Mouse (Mus musculus) left cerebral cortex, postnatal 36 days (tissue): ENCODE measurements at regions not wholly inside any gene's neighbourhood (a gene's known extent, or its start where the extent isn't known, plus 50 kb on each side); places are given as distances from the start of the nearest gene placed in this dataset.
"Not testable (repeated sequence)": the region's sequence is repeated elsewhere in the genome, so short reads cannot be mapped to it uniquely, and the experiment has no call there.

Experiments
- DNase-seq, 2 experiments: peaks; one replicate each; pipeline ENCODE4 v3.0.0; 2021 to 2022; ENCODE audit warnings: low spot score in 2 of 2, mixed read lengths in 1 of 2
- intact Hi-C: fragments of 180-260 bp; cut with DNase I; formaldehyde crosslinking; loops from one replicate; pipeline ENCODE4 v1.15.1; 2025

DNA sequence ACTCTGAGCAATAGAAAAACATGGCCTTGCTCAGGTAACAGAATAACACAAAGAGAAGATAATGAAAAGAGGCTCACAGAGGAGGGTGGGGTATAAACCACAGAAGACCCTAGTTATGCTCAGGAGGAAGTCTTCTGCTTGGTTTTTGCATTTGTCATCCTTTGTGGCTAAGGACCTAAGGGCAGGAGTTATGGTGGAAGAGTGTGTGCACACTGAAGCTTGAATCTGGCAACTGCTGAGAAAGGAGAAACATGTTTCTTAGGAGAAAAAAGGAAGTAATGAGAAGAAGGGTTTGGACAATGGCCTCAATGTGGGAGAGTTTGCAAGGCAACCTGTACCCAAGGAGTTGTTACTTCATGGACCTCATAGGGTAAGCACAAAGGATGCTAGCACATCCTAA, 106.8 kb upstream of the Nyap2 start:
- intact Hi-C loops, result no loop called here
- no peak for DNase-seq

DNA sequence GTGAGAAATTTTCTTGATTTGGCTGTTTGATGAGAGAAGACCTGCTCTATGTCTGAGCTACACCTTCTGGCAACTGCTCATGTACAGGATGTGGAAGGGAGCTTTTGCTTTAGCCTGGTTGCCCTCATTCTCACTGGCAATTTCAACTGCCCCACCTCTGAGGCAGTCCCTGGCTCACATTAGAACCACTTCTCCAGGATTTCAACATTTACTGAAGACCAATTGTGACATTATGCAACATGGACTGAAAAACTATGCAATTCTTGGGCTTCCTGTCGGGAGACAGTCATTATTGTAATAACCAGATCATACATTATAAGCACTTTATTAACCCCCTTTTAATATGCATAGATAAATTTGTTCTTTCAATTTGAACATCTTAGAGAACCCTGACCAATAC, 107.6 kb upstream of the Nyap2 start:
- intact Hi-C loops, result no loop called here
- no peak for DNase-seq

DNA sequence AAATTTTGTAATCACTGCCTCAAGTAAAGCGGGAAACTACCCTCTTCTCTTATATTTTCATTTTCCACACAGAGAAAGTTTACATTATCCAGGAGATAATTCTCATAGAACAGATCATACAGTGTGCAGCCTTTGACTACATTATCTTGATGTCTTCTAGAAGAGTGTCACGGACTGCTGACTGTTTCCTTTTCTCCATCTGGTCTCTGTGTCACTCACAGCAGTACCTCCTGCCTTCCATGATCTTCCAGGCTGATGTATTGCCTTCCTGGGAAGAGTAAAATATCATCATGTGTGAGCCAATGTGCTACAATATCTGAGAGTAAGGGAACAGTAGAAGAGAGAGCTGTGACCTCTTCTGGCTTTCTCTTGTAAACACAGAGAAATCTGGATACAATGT, 111.0 kb upstream of the Nyap2 start:
- intact Hi-C loops, result no loop called here
- no peak for DNase-seq

DNA sequence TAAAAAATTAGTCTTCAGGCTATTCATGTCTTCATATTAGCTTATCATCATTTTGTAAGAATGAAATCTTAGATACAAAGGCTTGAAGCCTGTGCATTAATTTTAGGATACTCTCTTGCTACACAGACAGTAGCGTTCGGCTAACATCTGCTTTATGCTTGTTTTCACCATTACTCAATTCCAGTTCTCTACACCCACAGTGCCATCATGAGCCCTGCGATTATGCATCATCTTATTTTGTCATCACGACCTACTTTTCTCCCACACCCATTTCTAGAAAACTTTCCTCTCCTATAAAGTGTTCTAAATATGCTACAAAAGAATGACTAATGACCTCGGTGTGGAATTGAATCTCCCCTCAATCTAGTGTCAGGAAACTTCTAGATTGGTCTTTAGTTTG, 112.4 kb upstream of the Nyap2 start:
- DNase-seq, result no peak
- intact Hi-C loops, result no loop called here

DNA sequence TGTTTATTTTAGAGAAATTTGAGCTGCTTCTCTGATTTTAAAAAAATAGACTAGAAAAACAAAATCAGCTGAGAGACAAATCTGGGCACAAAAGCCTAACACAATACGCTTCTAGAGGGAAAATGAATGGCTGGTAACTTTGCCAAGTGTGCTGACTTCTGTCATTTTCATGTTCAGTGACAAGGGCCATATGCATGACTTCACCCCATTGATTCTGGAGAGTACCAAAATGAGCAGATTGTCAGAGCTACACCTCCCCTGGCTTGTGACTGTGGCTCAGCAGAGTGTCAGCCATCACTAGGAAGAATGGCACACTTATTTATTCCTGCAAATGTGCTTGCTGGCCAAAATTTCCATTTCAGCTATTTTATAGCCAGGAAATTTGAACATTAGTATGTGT, 112.9 kb upstream of the Nyap2 start:
- intact Hi-C loops, result no loop called here
- DNase-seq, result no peak

DNA sequence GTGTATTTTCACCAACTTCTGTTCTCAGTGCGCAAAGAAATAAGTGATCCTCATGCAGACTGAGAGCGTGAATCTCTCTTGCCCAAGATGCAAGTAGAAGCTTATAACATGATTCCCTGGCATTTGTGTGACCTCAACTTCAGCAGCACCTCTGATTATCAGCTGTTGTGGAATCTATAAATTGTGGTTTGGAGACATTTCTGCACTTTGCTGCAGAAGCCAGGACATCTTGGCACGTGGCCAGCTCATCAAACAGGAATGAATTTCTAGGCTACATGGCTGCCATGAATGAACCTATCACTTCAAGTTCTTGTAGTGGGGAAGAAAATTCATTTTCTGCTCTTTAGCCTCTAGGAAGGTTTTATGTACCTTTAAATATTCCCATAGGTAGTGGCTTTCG, 126.3 kb upstream of the Nyap2 start:
- DNase-seq, result no peak
- intact Hi-C loops, result no loop called here

DNA sequence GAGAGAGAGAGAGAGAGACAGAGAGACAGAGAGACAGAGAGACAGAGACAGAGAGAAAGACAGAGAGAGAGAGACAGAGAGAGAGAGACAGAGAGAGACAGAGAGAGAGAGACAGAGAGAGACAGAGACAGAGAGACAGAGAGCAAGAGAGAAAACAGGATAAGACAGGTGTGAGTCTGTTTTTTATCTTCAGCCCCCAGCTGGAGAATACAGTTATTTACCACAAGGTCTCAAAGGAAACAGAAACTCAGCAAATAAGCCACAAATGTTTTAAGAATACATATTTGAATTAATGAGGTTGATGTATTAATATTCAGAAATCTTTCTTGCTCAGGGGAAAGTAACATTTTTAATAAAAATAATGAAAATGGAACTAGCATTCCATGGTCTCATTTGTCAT, 130.7 kb upstream of the Nyap2 start:
- intact Hi-C loops, DNase-seq: not testable (repeated sequence)

DNA sequence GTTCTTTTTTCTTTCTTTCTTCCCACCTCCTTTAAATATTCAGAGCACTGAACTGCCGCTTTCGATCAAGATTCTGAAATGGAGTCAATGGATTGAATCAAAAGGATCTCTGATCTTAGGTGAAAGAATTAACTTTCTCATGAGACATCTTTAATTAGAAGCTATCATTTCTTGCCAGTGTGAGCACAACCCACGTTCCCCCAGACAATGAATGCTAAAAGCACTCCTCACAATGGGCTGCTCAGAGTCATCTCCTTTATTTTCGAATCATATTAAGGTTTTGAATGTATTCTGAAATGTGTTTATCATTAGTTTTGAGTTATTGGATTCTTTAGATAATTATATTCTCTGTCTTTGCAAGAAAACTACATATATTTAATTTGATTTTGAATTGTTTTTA, 137.4 kb upstream of the Nyap2 start:
- no peak for DNase-seq
- intact Hi-C loops, result no loop called here

DNA sequence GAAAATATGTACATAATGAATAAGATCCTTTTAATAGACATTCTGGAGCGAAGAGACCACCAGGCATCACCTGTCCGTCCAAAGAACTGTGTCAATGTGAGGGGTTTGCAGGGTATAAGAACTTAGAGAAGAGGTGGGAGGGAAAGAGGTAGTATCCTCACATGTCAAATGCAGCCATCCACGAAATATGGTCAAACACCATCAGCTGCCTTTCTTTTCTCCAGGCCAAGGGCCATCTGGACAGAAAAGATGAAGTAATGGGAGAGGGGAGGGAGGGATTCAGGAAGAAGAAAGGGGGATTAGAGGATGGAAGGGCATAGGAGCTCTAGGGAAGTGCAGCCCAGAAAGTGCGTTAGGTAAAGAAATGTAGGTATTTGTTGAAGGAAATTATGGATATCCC, 141.0 kb upstream of the Dock10 start:
- no peak for DNase-seq
- intact Hi-C loops, result no loop called here

DNA sequence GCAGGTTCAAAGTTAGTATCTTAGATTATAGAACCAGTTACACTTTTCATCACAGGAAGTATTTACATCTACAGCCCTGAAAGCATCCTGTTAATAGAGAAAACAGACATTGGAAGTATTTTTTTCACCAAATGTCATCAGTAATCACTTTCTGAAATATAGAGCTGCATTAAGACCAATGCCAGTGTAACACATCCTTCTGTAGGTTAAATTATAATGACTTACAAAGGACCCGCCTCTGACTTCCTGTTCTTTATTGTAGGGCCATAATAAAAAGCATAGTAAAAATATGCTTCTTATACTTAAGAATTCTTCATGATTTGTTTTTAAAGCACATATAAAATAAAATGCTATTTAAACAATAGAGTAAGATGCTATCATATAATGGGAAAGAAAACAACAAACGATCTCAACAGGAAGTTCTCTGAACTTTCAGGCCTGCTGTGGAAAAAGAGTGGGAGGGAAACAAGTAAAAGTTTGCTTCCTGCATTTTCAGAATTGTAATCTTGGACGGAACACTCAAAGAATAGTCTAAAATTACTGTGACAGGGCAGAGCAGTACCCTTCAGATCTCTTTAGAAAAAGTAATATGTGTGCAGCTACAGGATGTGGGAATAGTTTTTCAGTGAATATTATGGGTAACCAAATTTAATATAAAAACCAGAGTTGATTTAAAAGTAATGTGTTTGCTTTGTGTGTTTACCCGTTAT, 116.0 kb upstream of the Dock10 start:
- DNase-seq, result no peak
- intact Hi-C loops, result no loop called here

DNA sequence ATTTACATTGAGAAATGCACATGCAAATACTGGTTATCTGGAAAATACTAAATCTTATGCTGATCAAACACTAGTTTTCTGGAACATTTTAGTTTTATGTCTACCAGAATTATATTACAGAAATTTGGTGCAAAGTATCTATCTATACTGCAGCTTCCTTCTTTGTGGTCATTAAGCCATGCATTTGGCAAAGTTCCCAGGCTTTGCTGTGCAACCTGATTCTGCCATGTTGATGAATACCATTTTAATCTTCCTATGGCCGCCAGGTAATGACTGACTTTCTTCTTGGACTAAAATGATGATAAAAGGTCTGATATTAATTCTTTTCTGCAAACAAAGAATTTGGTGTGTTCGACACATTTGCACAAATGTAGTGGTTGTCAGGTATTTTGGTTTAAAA, 115.3 kb upstream of the Dock10 start:
- DNase-seq, result no peak
- intact Hi-C loops, result no loop called here

DNA sequence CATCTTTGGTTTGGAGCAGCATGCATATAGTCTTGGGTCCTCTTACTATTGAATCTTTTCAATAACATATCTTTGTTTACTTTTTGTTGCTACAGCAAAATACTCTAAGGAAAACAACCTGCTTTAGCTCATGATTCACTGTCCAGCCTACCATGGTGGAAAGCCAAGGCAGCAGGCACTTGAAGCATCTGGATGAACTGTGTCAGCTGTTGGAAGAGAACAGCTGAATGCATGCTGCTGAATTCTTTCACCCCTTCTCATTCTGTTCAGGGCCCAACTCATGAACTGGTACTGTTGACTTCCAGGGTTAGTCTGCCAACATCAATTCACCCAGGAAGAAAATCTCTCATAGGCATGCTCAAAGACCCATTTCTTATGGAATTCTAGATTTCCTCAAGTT, 110.5 kb upstream of the Dock10 start:
- no peak for DNase-seq
- intact Hi-C loops, result no loop called here

DNA sequence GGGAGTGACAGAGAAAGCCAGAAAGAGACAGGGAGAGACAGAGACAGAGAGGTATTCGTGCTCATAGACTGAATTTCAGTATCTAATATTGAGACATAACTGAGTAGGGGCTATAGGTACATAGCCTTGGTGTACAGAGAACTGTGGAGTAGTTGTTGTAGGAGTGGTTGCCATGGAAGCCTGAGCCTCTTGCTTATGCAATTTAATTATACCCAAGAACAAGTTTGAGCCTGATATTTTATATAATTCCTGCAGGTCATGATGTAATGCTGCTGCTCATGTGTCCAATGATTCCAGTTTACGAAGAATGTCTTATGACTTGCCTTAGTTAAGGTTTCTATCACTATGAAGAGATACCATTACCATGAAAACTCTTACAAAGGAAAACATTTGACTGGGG, 98.7 kb upstream of the Dock10 start:
- intact Hi-C loops, result loop anchor here (10.0 kb wide), 1 partner anchor 318 kb away; no protein-coding TSS in a partner anchor

DNA sequence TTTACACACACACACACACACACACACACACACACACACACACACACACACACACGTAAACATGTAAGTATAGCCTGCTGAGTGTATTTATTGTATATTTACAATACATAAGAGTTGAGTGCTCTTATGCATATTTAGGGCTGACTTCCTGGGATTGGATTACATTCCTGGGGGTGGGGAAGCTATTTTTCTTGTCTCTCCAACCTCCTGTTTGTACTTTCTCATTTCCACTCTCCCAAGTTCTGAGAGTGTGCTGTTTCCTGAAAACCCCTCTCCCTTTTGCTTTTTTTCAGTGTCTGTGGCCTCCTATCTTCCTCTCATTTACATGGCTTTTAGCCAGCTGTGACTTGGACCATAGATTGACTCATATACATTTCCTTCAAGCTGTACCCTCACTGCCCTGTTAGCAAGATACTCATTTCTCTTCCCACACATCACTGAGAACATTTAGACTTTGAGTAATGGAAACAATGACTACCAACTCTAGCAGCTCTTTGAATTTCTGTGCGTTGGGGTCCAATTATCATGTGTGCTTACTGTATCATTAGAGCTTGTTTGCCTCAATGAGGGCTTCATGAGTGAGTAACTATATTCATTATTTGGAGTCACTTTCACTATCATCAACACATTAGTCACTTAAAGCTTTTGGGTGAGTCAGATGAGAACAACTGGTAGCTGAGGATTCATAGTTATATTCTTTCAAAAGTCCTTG, 96.8 kb upstream of the Dock10 start:
- DNase-seq, result no peak
- intact Hi-C loops, result loop anchor here (5.0 to 10.0 kb wide), 2 partner anchors 222 to 320 kb away; partner anchors contain the start of gene Nyap2

More for the DNA sequence above, 98.7 kb upstream of the Dock10 start:
- no peak for DNase-seq

DNA sequence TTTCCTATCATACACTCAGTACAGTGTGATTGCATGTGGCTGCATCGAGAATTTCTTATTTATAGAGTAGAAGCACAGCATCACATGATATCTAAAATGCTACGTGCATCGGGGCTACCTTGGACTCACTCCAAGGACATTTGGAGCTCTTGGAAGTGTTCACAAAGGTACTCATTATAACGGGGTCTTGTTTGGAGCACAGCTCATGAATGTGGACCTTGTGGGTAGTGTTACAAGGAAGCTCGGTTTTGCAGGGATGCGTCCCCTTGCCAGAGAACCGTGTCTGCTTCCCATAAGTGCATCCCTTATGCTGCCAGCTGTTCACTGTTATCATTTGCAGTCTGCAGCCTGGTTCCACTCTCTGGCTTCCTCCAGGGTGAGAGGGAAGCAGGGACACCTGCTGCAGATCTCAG, 96.0 kb upstream of the Dock10 start:
- intact Hi-C loops, result loop anchor here (5.0 to 10.0 kb wide), 2 partner anchors 223 to 321 kb away; partner anchors contain the start of gene Nyap2
- DNase-seq, result peak; percentile 57 to 65

DNA sequence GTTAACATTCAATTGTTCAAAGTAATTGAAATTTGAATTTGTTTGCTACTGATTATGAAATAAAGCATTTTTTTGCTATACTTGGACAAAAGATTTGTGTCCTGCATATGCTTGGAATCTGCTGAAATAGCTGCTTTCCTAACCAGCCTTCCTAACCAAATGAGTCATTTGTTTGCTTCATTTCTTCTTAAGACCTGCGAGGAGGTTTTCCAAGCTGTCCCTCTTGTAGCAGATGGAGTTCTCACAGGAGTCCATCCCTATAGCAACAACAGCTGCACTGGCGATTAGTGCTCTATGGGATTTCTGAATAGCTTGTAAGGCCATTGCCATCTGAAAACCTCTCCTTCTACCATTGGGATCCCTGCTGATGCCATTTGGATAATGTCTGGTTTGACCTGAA, 94.4 kb upstream of the Dock10 start:
- intact Hi-C loops, result loop anchor here (5.0 to 10.0 kb wide), 2 partner anchors 225 to 322 kb away; partner anchors contain the start of gene Nyap2
- DNase-seq, result peak; percentile 11 to 20

DNA sequence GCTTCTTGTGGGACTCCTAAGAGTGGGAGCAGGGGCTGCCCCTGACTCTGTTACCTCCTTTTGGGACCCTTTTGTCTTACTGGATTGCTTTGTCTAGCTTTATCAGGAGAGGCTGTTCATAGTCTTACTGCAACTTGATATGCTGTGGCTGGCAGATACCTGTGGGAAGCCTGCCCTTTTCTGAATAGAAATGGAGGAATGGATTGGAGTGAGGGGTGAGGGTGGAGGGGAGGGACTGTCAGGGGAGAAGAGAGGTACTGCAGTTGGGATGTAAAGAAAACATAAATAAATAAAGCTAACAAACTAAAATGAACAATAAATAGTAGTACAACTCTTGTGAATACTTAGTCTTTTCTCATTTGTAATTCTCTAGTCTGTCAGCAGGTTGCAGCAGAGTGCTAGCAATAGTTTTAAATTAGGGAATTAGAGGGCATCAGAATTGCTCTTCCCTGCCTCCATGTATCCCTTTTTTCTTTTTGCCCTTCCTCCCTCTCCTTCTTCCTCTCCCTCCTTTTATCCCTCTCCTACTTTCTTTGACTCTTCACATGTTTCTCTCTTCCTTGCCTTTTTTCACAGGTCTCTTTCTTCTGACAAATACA, 72.0 kb upstream of the Dock10 start:
- intact Hi-C loops, result loop anchor here (1.0 to 2.0 kb wide), 2 partner anchors 457 to 471 kb away; no protein-coding TSS in a partner anchor
- no peak for DNase-seq

DNA sequence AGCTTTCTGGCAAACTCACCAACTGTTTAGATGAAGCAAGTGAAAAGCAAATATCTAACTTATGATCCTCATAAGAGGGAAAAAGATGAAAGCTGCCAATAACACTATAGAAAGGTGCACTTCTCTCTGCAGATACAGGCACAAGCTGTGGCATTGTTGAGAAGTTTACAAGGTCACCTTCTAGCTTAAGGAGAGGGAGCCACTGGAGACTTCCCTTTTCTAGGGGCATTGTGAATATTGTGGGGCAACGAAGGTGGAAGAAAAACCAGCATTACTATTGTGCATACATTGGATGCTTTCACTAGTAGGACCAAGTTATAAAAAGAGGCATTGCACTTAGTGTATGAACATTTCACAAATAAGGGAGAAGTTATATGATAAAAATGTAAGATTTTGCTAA, 68.1 kb upstream of the Dock10 start:
- intact Hi-C loops, result no loop called here
- no peak for DNase-seq

DNA sequence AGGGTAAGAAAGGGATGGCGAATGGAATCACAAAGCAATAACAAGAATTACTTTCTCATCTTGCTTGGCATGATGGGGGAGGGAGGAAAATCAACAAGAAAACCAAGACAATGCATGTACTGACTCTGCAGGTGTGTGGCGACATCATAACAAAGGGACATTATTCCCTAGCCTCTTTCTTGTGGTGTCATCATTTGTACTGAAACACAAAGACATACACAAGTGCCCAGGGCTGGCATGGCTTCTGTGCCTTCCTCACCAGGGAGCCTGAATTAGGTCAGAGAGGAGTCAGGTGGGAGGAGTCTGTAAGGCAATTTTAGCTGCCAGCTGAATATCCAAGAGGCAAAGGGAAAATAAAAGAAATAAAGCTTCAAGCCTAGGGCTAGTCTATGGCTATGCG, 65.6 kb upstream of the Dock10 start:
- DNase-seq, result no peak
- intact Hi-C loops, result no loop called here

DNA sequence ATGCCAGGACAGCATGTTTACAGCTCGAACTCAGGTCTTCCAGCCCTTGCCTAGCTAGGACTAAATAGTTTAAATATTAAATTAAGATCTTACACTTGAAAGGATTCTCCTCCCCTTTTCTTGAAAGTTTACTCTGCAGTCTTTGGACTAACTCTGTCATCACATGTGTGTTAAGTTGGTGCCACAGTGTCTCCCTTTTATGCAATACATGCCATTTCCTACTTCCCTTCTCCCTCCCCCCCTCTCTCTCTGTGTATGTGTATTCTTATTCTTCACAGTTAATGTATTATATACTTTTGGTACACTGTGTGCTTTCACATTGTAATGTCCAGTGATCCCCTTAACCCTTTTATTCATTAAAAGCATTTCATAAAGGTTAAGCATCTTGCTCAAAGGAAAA, 63.9 kb upstream of the Dock10 start:
- intact Hi-C loops, result no loop called here
- no peak for DNase-seq

DNA sequence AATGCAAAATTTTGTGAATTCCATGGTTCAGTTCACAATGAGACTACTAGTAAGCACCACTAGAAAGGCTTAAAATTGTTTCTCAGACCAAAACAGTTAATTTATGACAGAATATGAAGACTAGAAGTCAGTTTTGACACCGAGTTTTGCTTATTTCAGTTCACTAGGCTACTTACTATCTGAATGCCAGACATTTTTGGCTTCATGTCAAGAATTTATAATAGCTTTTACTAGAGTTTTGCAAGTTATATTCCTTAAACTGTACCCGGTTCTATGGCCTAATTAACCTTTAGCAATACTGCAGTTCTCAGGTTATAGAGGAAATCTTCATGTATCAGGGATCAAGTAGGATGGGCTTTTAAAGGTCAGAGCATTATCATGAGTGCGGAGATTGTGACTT, 54.6 kb upstream of the Dock10 start:
- no peak for DNase-seq
- intact Hi-C loops, result no loop called here
